Mouse (Mus musculus): ENCODE data around the gene Syde2. TPM values are rescaled to one million over a fixed set of nuclear protein-coding genes. Genes with fewer than 3 reads are reported as not detected.
A peak's percentile ranks its signal among the peaks of the same experiment; 100 is the strongest.

Gene Syde2
- polyA plus RNA-seq, 1 experiment = 23.0 TPM

- Histone ChIP-seq H3K27me3 (ENCODE audit: control insufficient read depth, insufficient read depth, low read length, poor library complexity, severe bottlenecking) (no peaks in the 10 kb centered on the region), H3K27ac (ENCODE audit: insufficient read depth, low read length) (no peak overlapping the region), H3K36me3 (ENCODE audit: control insufficient read depth, insufficient read depth, low read length, poor library complexity, severe bottlenecking) (no peaks in the 10 kb centered on the region), H3K9me3 (replicated peaks; ENCODE audit: control insufficient read depth, insufficient read depth, low read length, poor library complexity, severe bottlenecking) (peaks cover 3% of the 10 kb centered on the region; the same call in 1 of the 2 replicates), H3K4me3 (ENCODE audit: low read depth, low read length) (no peak overlapping the region), H3K9ac (ENCODE audit: low read depth, poor library complexity, severe bottlenecking) (no peak overlapping the region), H3K4me1 (ENCODE audit: control insufficient read depth, insufficient read depth, low read length) (no peaks in the 10 kb centered on the region)
- TF ChIP-seq POLR2A (IDR thresholded peaks at IDR 0.05; ENCODE audit: insufficient read depth, low read length) (no peak), EP300 (IDR thresholded peaks at IDR 0.05; ENCODE audit: insufficient read depth, low read depth, low read length) (peak; percentile 26; the same call in 1 of the 2 replicates)
Measured at GRCm38 (mm10) chr3:146044977-146045376, 57.3 kb downstream of the Syde2 start.

GRCm38 (mm10) chr3:146046076-146046475 is 58.4 kb downstream of the Syde2 start:
- no peak for TF ChIP-seq EP300 (IDR thresholded peaks at IDR 0.05; ENCODE audit: insufficient read depth, low read depth, low read length)
- no peak for TF ChIP-seq POLR2A (IDR thresholded peaks at IDR 0.05; ENCODE audit: insufficient read depth, low read length)
- no peak for TF ChIP-seq CTCF (IDR thresholded peaks at IDR 0.05; ENCODE audit: low read depth, low read length)
- H3K27ac ChIP-seq (ENCODE audit: insufficient read depth, low read length) = no peak overlapping the region
- no peaks in the 10 kb centered on the region for H3K36me3 ChIP-seq (ENCODE audit: control insufficient read depth, insufficient read depth, low read length, poor library complexity, severe bottlenecking)
- no peaks in the 10 kb centered on the region for H3K27me3 ChIP-seq (ENCODE audit: control insufficient read depth, insufficient read depth, low read length, poor library complexity, severe bottlenecking)
- H3K4me1 ChIP-seq (ENCODE audit: control insufficient read depth, insufficient read depth, low read length) = no peaks in the 10 kb centered on the region
- H3K9ac ChIP-seq (ENCODE audit: low read depth, poor library complexity, severe bottlenecking) = no peak overlapping the region
- H3K9me3 ChIP-seq (replicated peaks; ENCODE audit: control insufficient read depth, insufficient read depth, low read length, poor library complexity, severe bottlenecking) = no peaks in the 10 kb centered on the region
- no peak overlapping the region for H3K4me3 ChIP-seq (ENCODE audit: low read depth, low read length)

GRCm38 (mm10) chr3:146047704-146048207 is 60.1 kb downstream of the Syde2 start:
- Histone ChIP-seq H3K4me3 (ENCODE audit: low read depth, low read length) (no peak overlapping the region), H3K4me1 (ENCODE audit: control insufficient read depth, insufficient read depth, low read length) (no peaks in the 10 kb centered on the region), H3K9me3 (replicated peaks; ENCODE audit: control insufficient read depth, insufficient read depth, low read length, poor library complexity, severe bottlenecking) (no peaks in the 10 kb centered on the region)

GRCm38 (mm10) chr3:146049951-146050350 is 62.3 kb downstream of the Syde2 start:
- Histone ChIP-seq H3K9ac (ENCODE audit: low read depth, poor library complexity, severe bottlenecking) (no peak overlapping the region), H3K27ac (ENCODE audit: insufficient read depth, low read length) (no peak overlapping the region), H3K9me3 (replicated peaks; ENCODE audit: control insufficient read depth, insufficient read depth, low read length, poor library complexity, severe bottlenecking) (no peaks in the 10 kb centered on the region), H3K36me3 (ENCODE audit: control insufficient read depth, insufficient read depth, low read length, poor library complexity, severe bottlenecking) (no peaks in the 10 kb centered on the region), H3K4me1 (ENCODE audit: control insufficient read depth, insufficient read depth, low read length) (no peaks in the 10 kb centered on the region), H3K4me3 (ENCODE audit: low read depth, low read length) (no peak overlapping the region), H3K27me3 (ENCODE audit: control insufficient read depth, insufficient read depth, low read length, poor library complexity, severe bottlenecking) (no peaks in the 10 kb centered on the region)
- TF ChIP-seq CTCF (IDR thresholded peaks at IDR 0.05; ENCODE audit: low read depth, low read length) = no peak
- no peak for TF ChIP-seq POLR2A (IDR thresholded peaks at IDR 0.05; ENCODE audit: insufficient read depth, low read length)
- no peak for TF ChIP-seq EP300 (IDR thresholded peaks at IDR 0.05; ENCODE audit: insufficient read depth, low read depth, low read length)

More at GRCm38 (mm10) chr3:146047704-146048207, 60.1 kb downstream of the Syde2 start:
- Histone ChIP-seq H3K27me3 (ENCODE audit: control insufficient read depth, insufficient read depth, low read length, poor library complexity, severe bottlenecking) (no peaks in the 10 kb centered on the region), H3K9ac (ENCODE audit: low read depth, poor library complexity, severe bottlenecking) (no peak overlapping the region), H3K36me3 (ENCODE audit: control insufficient read depth, insufficient read depth, low read length, poor library complexity, severe bottlenecking) (no peaks in the 10 kb centered on the region), H3K27ac (ENCODE audit: insufficient read depth, low read length) (no peak overlapping the region)
- TF ChIP-seq POLR2A (IDR thresholded peaks at IDR 0.05; ENCODE audit: insufficient read depth, low read length) (no peak), CTCF (IDR thresholded peaks at IDR 0.05; ENCODE audit: low read depth, low read length) (no peak), EP300 (IDR thresholded peaks at IDR 0.05; ENCODE audit: insufficient read depth, low read depth, low read length) (no peak)

GRCm38 (mm10) chr3:146051277-146052007 is 63.8 kb downstream of the Syde2 start:
- Histone ChIP-seq H3K27ac (ENCODE audit: insufficient read depth, low read length) (no peak overlapping the region), H3K4me1 (ENCODE audit: control insufficient read depth, insufficient read depth, low read length) (no peaks in the 10 kb centered on the region)
- no peak for TF ChIP-seq EP300 (IDR thresholded peaks at IDR 0.05; ENCODE audit: insufficient read depth, low read depth, low read length)
- TF ChIP-seq POLR2A (IDR thresholded peaks at IDR 0.05; ENCODE audit: insufficient read depth, low read length) = no peak
- no peak for TF ChIP-seq CTCF (IDR thresholded peaks at IDR 0.05; ENCODE audit: low read depth, low read length)

GRCm38 (mm10) chr3:146053082-146053814 is 65.6 kb downstream of the Syde2 start:
- H3K9ac ChIP-seq (ENCODE audit: low read depth, poor library complexity, severe bottlenecking) = no peak overlapping the region
- H3K27ac ChIP-seq (ENCODE audit: insufficient read depth, low read length) = no peak overlapping the region
- H3K4me1 ChIP-seq (ENCODE audit: control insufficient read depth, insufficient read depth, low read length) = no peaks in the 10 kb centered on the region
- H3K4me3 ChIP-seq (ENCODE audit: low read depth, low read length) = no peak overlapping the region
- H3K9me3 ChIP-seq (replicated peaks; ENCODE audit: control insufficient read depth, insufficient read depth, low read length, poor library complexity, severe bottlenecking) = no peaks in the 10 kb centered on the region
- no peaks in the 10 kb centered on the region for H3K27me3 ChIP-seq (ENCODE audit: control insufficient read depth, insufficient read depth, low read length, poor library complexity, severe bottlenecking)
- H3K36me3 ChIP-seq (ENCODE audit: control insufficient read depth, insufficient read depth, low read length, poor library complexity, severe bottlenecking) = no peaks in the 10 kb centered on the region
- no peak for TF ChIP-seq POLR2A (IDR thresholded peaks at IDR 0.05; ENCODE audit: insufficient read depth, low read length)
- TF ChIP-seq CTCF (IDR thresholded peaks at IDR 0.05; ENCODE audit: low read depth, low read length) = no peak
- TF ChIP-seq EP300 (IDR thresholded peaks at IDR 0.05; ENCODE audit: insufficient read depth, low read depth, low read length) = no peak

More at GRCm38 (mm10) chr3:146051277-146052007, 63.8 kb downstream of the Syde2 start:
- H3K4me3 ChIP-seq (ENCODE audit: low read depth, low read length) = no peak overlapping the region
- no peaks in the 10 kb centered on the region for H3K36me3 ChIP-seq (ENCODE audit: control insufficient read depth, insufficient read depth, low read length, poor library complexity, severe bottlenecking)
- no peak overlapping the region for H3K9ac ChIP-seq (ENCODE audit: low read depth, poor library complexity, severe bottlenecking)
- no peaks in the 10 kb centered on the region for H3K27me3 ChIP-seq (ENCODE audit: control insufficient read depth, insufficient read depth, low read length, poor library complexity, severe bottlenecking)
- H3K9me3 ChIP-seq (replicated peaks; ENCODE audit: control insufficient read depth, insufficient read depth, low read length, poor library complexity, severe bottlenecking) = no peaks in the 10 kb centered on the region

All from ES-Bruce4 (cell line).